Mouse (Mus musculus) neutrophil, adult 65 days (primary cell): Measurements from ENCODE around the gene Tmem115. TPM values are rescaled to one million over a fixed set of nuclear protein-coding genes. Genes with fewer than 3 reads are reported as not detected.

Experiments used
- total RNA-seq: library from RNA; stranded (reverse); gene quantifications from 2 replicates; pipeline ENCODE4 v1.2.4, GENCODE M21; 2023

Tmem115 gene
- total RNA-seq, result 15.2 and 21.1 TPM in 2 replicates

GRCm38 (mm10) chr9:107533791-107534407 lies at the start of gene Tmem115:
Gene Tmem115 (plus strand): TSS chr9:107533945.

GRCm38 (mm10) chr9:107541474-107542351 lies 8.0 kb downstream of the Tmem115 start, which contains the start of the genes Cyb561d2 and Nprl2:
Gene Cyb561d2 (minus strand): TSS chr9:107542193.
Gene Nprl2 (plus strand): TSS chr9:107542226.

GRCm38 (mm10) chr9:107547026-107547425 lies 13.3 kb downstream of the Tmem115 start, which contains the start of gene Zmynd10:
Gene Zmynd10 (plus strand): TSS chr9:107547298.

GRCm38 (mm10) chr9:107551117-107551889 lies 17.6 kb downstream of the Tmem115 start, which contains the start of gene Rassf1:
Gene Rassf1 (plus strand): TSS chr9:107551555.

GRCm38 (mm10) chr9:107563029-107563581 lies 29.4 kb downstream of the Tmem115 start, which contains the start of gene Tusc2:
Gene Tusc2 (plus strand): TSS chr9:107563255.

GRCm38 (mm10) chr9:107567702-107568319 lies 34.1 kb downstream of the Tmem115 start, which contains the start of gene Hyal2:
Gene Hyal2 (plus strand): TSS chr9:107567945.

GRCm38 (mm10) chr9:107576357-107577107 lies 42.8 kb downstream of the Tmem115 start, which contains the start of gene Hyal1:
Gene Hyal1 (plus strand): TSS chr9:107576927.

GRCm38 (mm10) chr9:107578587-107578986 lies 44.8 kb downstream of the Tmem115 start, which contains the start of gene Naa80:
Gene Naa80 (plus strand): TSS chr9:107578887.

GRCm38 (mm10) chr9:107580501-107581317 lies 47.0 kb downstream of the Tmem115 start, which contains the start of gene Hyal3:
Gene Hyal3 (plus strand): TSS chr9:107580818.

GRCm38 (mm10) chr9:107586974-107587832 lies 53.5 kb downstream of the Tmem115 start, which contains the start of gene Ifrd2:
Gene Ifrd2 (plus strand): TSS chr9:107587642.

Other genes starting within 250 kb of the Tmem115 start
- gene Mapkapk3, start 244.1 kb upstream of the Tmem115 start, total RNA-seq, result 90.3 and 116 TPM in 2 replicates
- 1.7 and 1.8 TPM in 2 replicates for gene Cish, start 237.9 kb upstream of the Tmem115 start, total RNA-seq
- 4.8 and 6.3 TPM in 2 replicates for gene Hemk1, start 195.6 kb upstream of the Tmem115 start, total RNA-seq
- gene 6430571L13Rik, start 193.3 kb upstream of the Tmem115 start, total RNA-seq, result not detected in 2 replicates
- 0.13 and 0.48 TPM in 2 replicates for gene Cacna2d2, start 134.3 kb upstream of the Tmem115 start, total RNA-seq
- 4.0 and 5.0 TPM in 2 replicates for gene Cyb561d2, start 8.2 kb downstream of the Tmem115 start, total RNA-seq
- 7.0 and 7.2 TPM in 2 replicates for gene Nprl2, start 8.3 kb downstream of the Tmem115 start, total RNA-seq
- not detected in 2 replicates for gene Zmynd10, start 13.4 kb downstream of the Tmem115 start, total RNA-seq
- gene Rassf1, start 17.6 kb downstream of the Tmem115 start, total RNA-seq, result 46.9 and 58.1 TPM in 2 replicates
- gene Tusc2, start 29.3 kb downstream of the Tmem115 start, total RNA-seq, result 6.6 and 6.7 TPM in 2 replicates
- gene Hyal2, start 34.0 kb downstream of the Tmem115 start, total RNA-seq, result 1.4 and 1.7 TPM in 2 replicates
- 1.2 and 2.2 TPM in 2 replicates for gene Hyal1, start 43.0 kb downstream of the Tmem115 start, total RNA-seq
- 6.3 and 8.5 TPM in 2 replicates for gene Naa80, start 44.9 kb downstream of the Tmem115 start, total RNA-seq
- 0.57 and 1.3 TPM in 2 replicates for gene Hyal3, start 46.9 kb downstream of the Tmem115 start, total RNA-seq
- 9.7 and 10.0 TPM in 2 replicates for gene Ifrd2, start 53.7 kb downstream of the Tmem115 start, total RNA-seq
- gene Sema3b, start 75.3 kb downstream of the Tmem115 start, total RNA-seq, result 0.27 TPM in 1 of 2 replicates, not detected in the other
- gene Gnai2, start 101.4 kb downstream of the Tmem115 start, total RNA-seq, result 1,061 and 1,167 TPM in 2 replicates
- gene Slc38a3, start 135.6 kb downstream of the Tmem115 start, total RNA-seq, result not detected in 2 replicates
- not detected in 2 replicates for gene Gnat1, start 145.8 kb downstream of the Tmem115 start, total RNA-seq
- not detected in 2 replicates for gene Sema3f, start 176.5 kb downstream of the Tmem115 start, total RNA-seq
- gene Rbm5, start 237.1 kb downstream of the Tmem115 start, total RNA-seq, result 205 and 225 TPM in 2 replicates